Mouse (Mus musculus) hindbrain, embryonic 13.5 days (tissue): ENCODE data around the gene Rhod. TPM values are rescaled to one million over a fixed set of nuclear protein-coding genes. Genes with fewer than 3 reads are reported as not detected.
A peak's percentile ranks its signal among the peaks of the same experiment; 100 is the strongest.
"Not testable (repeated sequence)": the region's sequence is repeated elsewhere in the genome, so short reads cannot be mapped to it uniquely, and the experiment has no call there.

ENCODE experiments used
- ATAC-seq: fragments of 200-750 bp; cut with Nextera tagmentation; 2 replicates; pipeline ENCODE4 v1.8.0; 2017; ENCODE audit warnings: moderate TSS enrichment; ENCODE audit not compliant: low FRiP score
- H3K27ac ChIP-seq: fragments of 300-500 bp; sonication (generic); 2 replicates; pipeline ENCODE4 v1.5.1; 2015; ENCODE audit warnings: inconsistent platforms, mild to moderate bottlenecking, moderate library complexity
- H3K27me3 ChIP-seq: fragments of 300-500 bp; sonication (generic); 2 replicates; pipeline ENCODE4 v1.6.1; 2015; ENCODE audit warnings: mild to moderate bottlenecking, inconsistent platforms
- H3K36me3 ChIP-seq: fragments of 300-500 bp; sonication (generic); 2 replicates; pipeline ENCODE4 v1.6.1; 2015; ENCODE audit warnings: mild to moderate bottlenecking, inconsistent platforms
- H3K4me1 ChIP-seq: fragments of 300-500 bp; sonication (generic); replicated peaks from 2 replicates; pipeline ENCODE4 v1.6.1; 2015; ENCODE audit warnings: inconsistent platforms
- H3K4me2 ChIP-seq: fragments of 300-500 bp; sonication (generic); 2 replicates; pipeline ENCODE4 v1.6.1; 2015; ENCODE audit warnings: inconsistent platforms, mild to moderate bottlenecking, moderate library complexity
- H3K4me3 ChIP-seq: fragments of 300-500 bp; sonication (generic); 2 replicates; pipeline ENCODE4 v1.5.1; 2015; ENCODE audit warnings: mild to moderate bottlenecking, inconsistent platforms
- H3K9ac ChIP-seq: fragments of 300-500 bp; sonication (generic); 2 replicates; pipeline ENCODE4 v1.6.1; 2015; ENCODE audit warnings: mild to moderate bottlenecking, inconsistent platforms
- H3K9me3 ChIP-seq: fragments of 300-500 bp; sonication (generic); 2 replicates; pipeline ENCODE4 v1.6.1; 2016; ENCODE audit warnings: inconsistent platforms
- WGBS: fragments of 180-500 bp; shearing (Covaris S2); methylation state at CpG from one replicate; pipeline ENCODE4 v1.1.7; 2015; 5-methylcytosine and 5-hydroxymethylcytosine counted together
- polyA plus RNA-seq: library from polyadenylated mRNA; unstranded; fragments of >200 nt; fragmentation: Nextera tagmentation; extraction: Ambion mirVana; gene quantifications from 2 replicates; pipeline ENCODE4 v1.2.1, GENCODE M21; 2015

Rhod gene
- polyA plus RNA-seq, 1 experiment from 2014 or later: 7.8 TPM

GRCm38 (mm10) chr19:4396998-4397797, 42.0 kb downstream of the Rhod start:
- WGBS: under 1% methylated on average over 46 of the region's 90 CpGs
- peak overlapping the region; percentile 99 for H3K9ac ChIP-seq
- ATAC-seq: peak; percentile 94
- H3K4me2 ChIP-seq: peak overlapping the region; percentile 96
- no peaks in the 10 kb centered on the region for H3K27me3 ChIP-seq
- peaks cover 3% of the 10 kb centered on the region; the same call in 1 of the 2 replicates for H3K36me3 ChIP-seq
- peak overlapping the region; percentile 99 for H3K27ac ChIP-seq
- H3K4me3 ChIP-seq: peak overlapping the region; percentile 100
- H3K9me3 ChIP-seq: no peaks in the 10 kb centered on the region
- peaks cover 35% of the 10 kb centered on the region for H3K4me1 ChIP-seq

- Histone ChIP-seq H3K4me3 (peak overlapping the region; percentile 100), H3K27ac (peak overlapping the region; percentile 99), H3K9ac (peak overlapping the region; percentile 99), H3K4me1 (peaks cover 43% of the 10 kb centered on the region), H3K4me2 (peak overlapping the region; percentile 96), H3K27me3 (no peaks in the 10 kb centered on the region), H3K9me3 (no peaks in the 10 kb centered on the region), H3K36me3 (peaks cover 3% of the 10 kb centered on the region; the same call in 1 of the 2 replicates)
- ATAC-seq: peak; percentile 66
- WGBS: under 1% methylated on average over 80 of the region's 80 CpGs
These were observed 42.9 kb downstream of the Rhod start for GRCm38 (mm10) chr19:4396081-4396997.

GRCm38 (mm10) chr19:4387276-4387675, 52.0 kb downstream of the Rhod start:
- peaks cover 9% of the 10 kb centered on the region; the same call in 1 of the 2 replicates for H3K4me1 ChIP-seq
- peaks cover 24% of the 10 kb centered on the region for H3K36me3 ChIP-seq
- no peak overlapping the region for H3K9ac ChIP-seq
- H3K4me2 ChIP-seq: no peak overlapping the region
- no peaks in the 10 kb centered on the region for H3K27me3 ChIP-seq
- H3K4me3 ChIP-seq: no peak overlapping the region
- H3K27ac ChIP-seq: no peak overlapping the region
- no peak for ATAC-seq
- H3K9me3 ChIP-seq: no peaks in the 10 kb centered on the region

GRCm38 (mm10) chr19:4385026-4385425, 54.2 kb downstream of the Rhod start:
- H3K4me3 ChIP-seq: no peak overlapping the region
- no peak overlapping the region for H3K4me2 ChIP-seq
- WGBS: 83% methylated on average over 4 of the region's 4 CpGs
- H3K36me3 ChIP-seq: peaks cover 17% of the 10 kb centered on the region; the same call in 1 of the 2 replicates
- H3K9me3 ChIP-seq: no peaks in the 10 kb centered on the region
- no peak overlapping the region for H3K9ac ChIP-seq
- H3K27me3 ChIP-seq: no peaks in the 10 kb centered on the region
- H3K4me1 ChIP-seq: no peaks in the 10 kb centered on the region
- no peak overlapping the region for H3K27ac ChIP-seq
- ATAC-seq: no peak

- no peak overlapping the region for H3K9ac ChIP-seq
- no peak overlapping the region for H3K4me3 ChIP-seq
- H3K27me3 ChIP-seq: no peaks in the 10 kb centered on the region
- H3K4me1 ChIP-seq: no peaks in the 10 kb centered on the region
- no peak for ATAC-seq
- no peak overlapping the region for H3K4me2 ChIP-seq
- no peak overlapping the region for H3K27ac ChIP-seq
- no peaks in the 10 kb centered on the region for H3K9me3 ChIP-seq
- WGBS: 61% methylated on average over 1 of the region's 1 CpGs
- peaks cover 16% of the 10 kb centered on the region; the same call in 1 of the 2 replicates for H3K36me3 ChIP-seq
These were observed 54.9 kb downstream of the Rhod start for GRCm38 (mm10) chr19:4384322-4384721.

GRCm38 (mm10) chr19:4383306-4383705, 55.9 kb downstream of the Rhod start:
- Histone ChIP-seq H3K4me1 (no peaks in the 10 kb centered on the region), H3K9me3 (no peaks in the 10 kb centered on the region), H3K36me3 (peaks cover 17% of the 10 kb centered on the region; the same call in 1 of the 2 replicates), H3K4me3 (no peak overlapping the region), H3K27me3 (no peaks in the 10 kb centered on the region), H3K4me2 (no peak overlapping the region), H3K9ac (no peak overlapping the region), H3K27ac (no peak overlapping the region)
- no peak for ATAC-seq

GRCm38 (mm10) chr19:4382303-4382702, 56.9 kb downstream of the Rhod start:
- H3K36me3 ChIP-seq: peaks cover 14% of the 10 kb centered on the region; the same call in 1 of the 2 replicates
- H3K4me1 ChIP-seq, H3K9ac ChIP-seq, H3K4me2 ChIP-seq, H3K27ac ChIP-seq, ATAC-seq, H3K9me3 ChIP-seq, H3K4me3 ChIP-seq, H3K27me3 ChIP-seq: not testable (repeated sequence)
- 94% methylated on average over 1 of the region's 1 CpGs for WGBS

Other genes with a start within 250 kb of the Rhod start
- gene Tbc1d10c, start 248.1 kb downstream of the Rhod start, polyA plus RNA-seq: 0.88 and 1.1 TPM in 2 replicates
- 609 and 611 TPM in 2 replicates for gene Ppp1ca, start 247.4 kb downstream of the Rhod start, polyA plus RNA-seq
- 20.4 and 24.6 TPM in 2 replicates for gene Rad9a, start 237.8 kb downstream of the Rhod start, polyA plus RNA-seq
- gene Clcf1, start 225.2 kb downstream of the Rhod start, polyA plus RNA-seq: 0.58 and 1.0 TPM in 2 replicates
- gene AC109138.7, start 225.1 kb downstream of the Rhod start, polyA plus RNA-seq: not detected in 2 replicates
- 19.7 and 20.2 TPM in 2 replicates for gene Pold4, start 207.5 kb downstream of the Rhod start, polyA plus RNA-seq
- 10.4 and 10.6 TPM in 2 replicates for gene Ssh3, start 170.3 kb downstream of the Rhod start, polyA plus RNA-seq
- 29.9 and 33.1 TPM in 2 replicates for gene Ankrd13d, start 156.3 kb downstream of the Rhod start, polyA plus RNA-seq
- gene Grk2, start 133.2 kb downstream of the Rhod start, polyA plus RNA-seq: 19.6 and 20.0 TPM in 2 replicates
- gene Kdm2a, start 41.1 kb downstream of the Rhod start, polyA plus RNA-seq: 34.6 and 36.3 TPM in 2 replicates
- 2.9 and 3.6 TPM in 2 replicates for gene Syt12, start 38.0 kb upstream of the Rhod start, polyA plus RNA-seq
- gene 2010003K11Rik, start 59.2 kb upstream of the Rhod start, polyA plus RNA-seq: not detected in 2 replicates
- gene Pcx, start 71.0 kb upstream of the Rhod start, polyA plus RNA-seq: 22.5 and 24.3 TPM in 2 replicates
- 9.0 and 10.4 TPM in 2 replicates for gene Lrfn4, start 176.2 kb upstream of the Rhod start, polyA plus RNA-seq
- 52.0 and 54.2 TPM in 2 replicates for gene Rce1, start 186.2 kb upstream of the Rhod start, polyA plus RNA-seq